Mouse (Mus musculus) embryo, embryonic 10 days (tissue): Measurements from ENCODE around the gene Larp4.

Experiments used
- DNase-seq: peaks from one replicate; pipeline ENCODE4 v3.0.0-alpha.2; 2015; ENCODE audit warnings: low spot score

Gene Larp4

DNA sequence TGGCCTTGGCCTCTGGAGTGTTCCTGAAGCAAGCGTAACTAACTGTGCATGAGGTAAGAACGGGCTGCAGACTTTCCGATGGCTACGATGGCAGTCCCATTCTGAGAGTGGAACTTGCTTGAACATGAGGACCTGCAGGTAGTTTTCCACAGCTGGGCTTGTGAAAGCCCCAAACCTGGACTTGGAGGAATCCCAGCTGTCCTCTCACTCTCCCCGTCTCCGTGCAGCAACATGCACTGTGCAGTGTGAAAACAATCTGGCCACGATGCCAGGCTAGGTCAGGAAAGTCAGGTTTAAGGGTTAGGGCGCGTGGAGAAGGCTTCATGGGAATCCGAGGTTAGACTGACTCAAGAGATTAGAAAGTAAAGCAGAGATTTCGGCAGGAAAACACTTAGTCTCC lies 89.0 kb downstream of the Larp4 start:
- DNase-seq: no peak

DNA sequence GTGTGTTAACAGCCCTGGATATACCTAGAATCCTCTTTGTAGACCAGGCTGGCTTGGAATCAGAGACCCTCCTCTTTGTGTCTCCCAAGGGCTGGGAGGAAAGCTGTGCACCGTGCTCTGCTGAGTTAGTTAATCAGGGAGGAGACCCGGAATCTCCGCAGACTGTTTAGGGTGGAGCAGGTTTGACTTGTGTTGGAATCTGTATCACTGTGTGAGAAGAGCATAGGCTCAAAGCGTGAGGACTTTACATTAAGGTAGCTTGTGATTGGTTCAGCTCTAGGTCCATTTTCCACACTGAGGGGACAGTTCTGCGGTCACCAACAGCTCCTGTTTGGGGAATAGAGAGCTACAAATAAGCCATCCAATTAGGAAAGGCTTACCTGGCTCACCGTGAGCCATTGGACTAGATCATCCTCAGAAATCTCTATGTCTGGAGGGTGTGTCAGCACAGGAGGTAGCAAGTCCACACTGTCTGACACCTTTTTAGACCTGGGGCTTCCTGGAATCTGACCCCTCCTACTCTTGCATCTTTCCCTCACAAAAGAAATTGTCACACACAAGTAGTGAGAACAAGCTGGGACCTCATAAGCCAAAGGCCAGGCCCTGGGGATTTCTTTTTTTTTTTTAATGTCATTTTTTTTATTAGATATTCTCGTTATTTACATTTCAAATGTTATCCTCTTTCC lies 89.9 kb downstream of the Larp4 start:
- DNase-seq: no peak

DNA sequence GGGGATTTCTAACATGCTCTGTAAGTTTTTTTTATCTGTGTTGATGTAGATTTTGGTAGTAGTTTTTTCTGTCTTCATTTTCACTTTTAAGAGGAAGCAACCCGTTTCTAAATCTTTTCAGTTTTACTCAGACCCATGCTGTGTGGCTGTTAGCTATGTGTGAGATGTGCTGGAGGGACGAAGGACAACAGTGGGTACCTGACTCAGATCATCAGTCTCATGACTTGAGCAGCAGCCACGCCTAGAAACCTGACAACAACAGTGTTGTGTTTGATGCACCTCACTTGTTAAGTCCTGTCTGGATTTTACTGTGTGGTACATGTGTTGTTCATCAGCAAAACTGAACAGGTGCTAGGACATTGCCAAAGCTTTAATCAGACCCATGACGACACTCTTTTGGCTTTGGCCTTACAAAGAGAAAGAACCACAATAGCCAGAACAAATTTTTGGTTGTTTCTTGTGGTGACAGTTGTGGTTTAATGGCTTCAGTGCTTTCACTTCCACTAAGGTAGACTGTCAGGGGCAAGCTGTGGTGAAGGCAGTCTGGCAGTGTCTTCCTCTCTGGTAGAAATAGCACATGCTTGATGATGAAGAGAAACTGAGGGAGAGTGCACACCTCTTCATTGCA lies 90.8 kb downstream of the Larp4 start:
- DNase-seq: no peak

DNA sequence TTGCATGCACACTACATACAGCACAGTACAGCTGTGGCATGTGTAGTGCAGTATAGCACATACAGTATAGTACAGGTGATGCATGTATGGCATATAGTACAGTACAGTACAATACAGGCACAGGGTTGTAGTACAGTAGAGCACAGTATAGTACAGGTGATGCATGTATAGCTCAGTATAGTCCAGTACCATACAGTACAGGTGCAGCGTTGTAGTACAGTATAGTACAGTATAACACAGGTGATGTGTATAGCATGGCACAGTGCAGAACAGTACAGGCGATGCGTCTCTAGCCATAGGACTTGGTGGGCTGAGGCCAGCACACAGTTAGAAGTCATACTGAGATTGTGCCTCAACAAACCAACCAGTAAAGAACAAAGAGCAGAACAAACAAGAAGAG lies 91.5 kb downstream of the Larp4 start:
- DNase-seq: no peak

DNA sequence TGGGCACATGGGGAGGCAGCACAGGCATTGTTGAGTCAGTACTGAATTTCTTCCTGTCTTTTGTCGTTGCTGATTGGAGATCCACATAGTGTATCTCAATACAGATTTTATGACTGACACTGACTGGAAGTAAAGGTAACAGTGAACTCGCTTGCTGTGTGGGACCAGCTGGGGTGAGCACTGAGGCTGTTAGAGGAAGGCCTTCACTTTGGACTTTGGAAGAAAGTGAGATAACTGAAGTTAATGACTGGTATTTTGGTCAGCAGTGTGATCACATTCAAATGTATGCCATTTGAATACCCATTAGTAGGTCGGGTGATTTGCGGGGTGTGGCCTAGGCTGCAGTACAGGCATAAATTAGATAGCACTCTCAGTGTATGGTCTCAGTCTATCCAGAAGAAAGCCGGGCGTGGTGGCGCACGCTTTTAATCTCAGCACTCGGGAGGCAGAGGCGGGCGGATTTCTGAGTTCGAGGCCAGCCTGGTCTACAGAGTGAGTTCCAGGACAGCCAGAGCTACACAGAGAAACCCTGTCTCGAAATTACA lies 93.4 kb downstream of the Larp4 start:
- no peak for DNase-seq
